Comparison of ENCODE assay signal across 7 mouse cellular contexts in genomic region chr4:134245148-134245843, GRCm38 (mm10). TPM values are rescaled to one million over a fixed set of nuclear protein-coding genes. Genes with fewer than 3 reads are reported as not detected.
DNase-seq lines count a peak whose midpoint lies in the region; ATAC-seq and TF ChIP-seq lines count a peak whose summit lies in the region.

Zfp593 (minus strand) TSS chr4:134245592.

- TF ChIP-seq POLR2A in kidney, adult 2 months (IDR thresholded peaks at IDR 0.05; ENCODE audit: low read depth, low read length): no peak
- TF ChIP-seq POLR2A in spleen, adult 2 months (IDR thresholded peaks at IDR 0.05; ENCODE audit: low read depth, low read length): no peak; the same call in 1 of the 2 replicates

- H3K9me3 ChIP-seq in embryonic facial prominence, embryonic 12.5 days: no peaks in the 10 kb centered on the region
- no peaks in the 10 kb centered on the region for H3K9me3 ChIP-seq in limb, embryonic 12.5 days
- H3K9me3 ChIP-seq in midbrain, embryonic 15.5 days: no peaks in the 10 kb centered on the region

- DNase-seq in adrenal gland, postnatal 25 days: peak; percentile 97
- DNase-seq in heart, adult 18-20 months: peak; percentile 94 to 98
- DNase-seq in kidney, adult 2 months: peak; percentile 96
- DNase-seq in spleen, adult 2 months (ENCODE audit: low read depth in 1 of 2, low spot score in 2 of 2): peak; percentile 80 to 94

- peaks cover 41% of the 10 kb centered on the region for H3K27me3 ChIP-seq in embryonic facial prominence, embryonic 12.5 days
- H3K27me3 ChIP-seq in kidney, adult 2 months (replicated peaks; ENCODE audit: control insufficient read depth, insufficient read depth, low read length): no peaks in the 10 kb centered on the region
- H3K27me3 ChIP-seq in limb, embryonic 12.5 days: peaks cover 44% of the 10 kb centered on the region
- peaks cover 31% of the 10 kb centered on the region for H3K27me3 ChIP-seq in midbrain, embryonic 15.5 days (replicated peaks)
- H3K27me3 ChIP-seq in spleen, adult 2 months (ENCODE audit: control insufficient read depth, insufficient read depth, low read length): peaks cover 6% of the 10 kb centered on the region

- TF ChIP-seq CTCF in kidney, adult 2 months (conservative IDR thresholded peaks at IDR 0.05; ENCODE audit: insufficient read depth, insufficient read length, low read depth, low read length): peak; percentile 75
- peak; percentile 86 for TF ChIP-seq CTCF in spleen, adult 2 months (IDR thresholded peaks at IDR 0.05; ENCODE audit: extremely low read depth, insufficient read depth, insufficient read length, insufficient replicate concordance)

- under 1% methylated on average over 60 of the region's 60 CpGs for WGBS in embryonic facial prominence, embryonic 12.5 days
- under 1% methylated on average over 60 of the region's 60 CpGs for WGBS in kidney, adult 2 months
- under 1% methylated on average over 60 of the region's 60 CpGs for WGBS in limb, embryonic 12.5 days
- under 1% methylated on average over 60 of the region's 60 CpGs for WGBS in midbrain, embryonic 15.5 days
- WGBS in spleen, adult 2 months: under 1% methylated on average over 60 of the region's 60 CpGs

- ATAC-seq in embryonic facial prominence, embryonic 12.5 days (ENCODE audit: insufficient number of reproducible peaks, insufficient read depth, low FRiP score, low TSS enrichment): no peak
- ATAC-seq in limb, embryonic 12.5 days (ENCODE audit: insufficient number of reproducible peaks, insufficient read depth, low FRiP score, low TSS enrichment, low read depth): peak; percentile 28
- ATAC-seq in midbrain, embryonic 15.5 days (replicated peaks): peak; percentile 85

- peak within 1 kb of the TSS; percentile 70 for H3K9ac ChIP-seq in embryonic facial prominence, embryonic 12.5 days
- peak within 1 kb of the TSS; percentile 78 for H3K9ac ChIP-seq in limb, embryonic 12.5 days (replicated peaks)
- peak within 1 kb of the TSS; percentile 68 for H3K9ac ChIP-seq in midbrain, embryonic 15.5 days

- H3K27ac ChIP-seq in embryonic facial prominence, embryonic 12.5 days: no peak within 1 kb of the TSS
- H3K27ac ChIP-seq in kidney, adult 2 months (ENCODE audit: insufficient read depth, low read depth, low read length): no peak within 1 kb of the TSS
- no peak within 1 kb of the TSS for H3K27ac ChIP-seq in limb, embryonic 12.5 days
- peak within 1 kb of the TSS; percentile 27; the same call in 1 of the 2 replicates for H3K27ac ChIP-seq in midbrain, embryonic 15.5 days
- H3K27ac ChIP-seq in spleen, adult 2 months (ENCODE audit: insufficient read depth, low read length): no peak within 1 kb of the TSS

- H3K36me3 ChIP-seq in embryonic facial prominence, embryonic 12.5 days: no peaks in the 10 kb centered on the region
- no peaks in the 10 kb centered on the region for H3K36me3 ChIP-seq in kidney, adult 2 months (ENCODE audit: control insufficient read depth, insufficient read depth, low read length)
- no peaks in the 10 kb centered on the region for H3K36me3 ChIP-seq in limb, embryonic 12.5 days
- H3K36me3 ChIP-seq in midbrain, embryonic 15.5 days (replicated peaks): no peaks in the 10 kb centered on the region
- no peaks in the 10 kb centered on the region for H3K36me3 ChIP-seq in spleen, adult 2 months (ENCODE audit: control insufficient read depth, insufficient read depth, low read length)

- H3K4me3 ChIP-seq in embryonic facial prominence, embryonic 12.5 days: peak within 1 kb of the TSS; percentile 70
- peak within 1 kb of the TSS; percentile 94 for H3K4me3 ChIP-seq in kidney, adult 2 months (ENCODE audit: insufficient read depth, low read depth, low read length)
- H3K4me3 ChIP-seq in limb, embryonic 12.5 days (replicated peaks): peak within 1 kb of the TSS; percentile 83
- peak within 1 kb of the TSS; percentile 71 for H3K4me3 ChIP-seq in midbrain, embryonic 15.5 days
- H3K4me3 ChIP-seq in spleen, adult 2 months (ENCODE audit: extremely low read depth, insufficient read depth, insufficient read length): peak within 1 kb of the TSS; percentile 97

- peaks cover 25% of the 10 kb centered on the region for H3K4me1 ChIP-seq in embryonic facial prominence, embryonic 12.5 days
- H3K4me1 ChIP-seq in kidney, adult 2 months (ENCODE audit: control insufficient read depth, insufficient read depth, low read length): peaks cover 4% of the 10 kb centered on the region; the same call in 1 of the 2 replicates
- H3K4me1 ChIP-seq in limb, embryonic 12.5 days (replicated peaks): peaks cover 18% of the 10 kb centered on the region
- H3K4me1 ChIP-seq in midbrain, embryonic 15.5 days: peaks cover 35% of the 10 kb centered on the region
- H3K4me1 ChIP-seq in spleen, adult 2 months (ENCODE audit: control insufficient read depth, insufficient read depth, insufficient read length): peaks cover 4% of the 10 kb centered on the region; the same call in 1 of the 2 replicates

- H3K4me2 ChIP-seq in embryonic facial prominence, embryonic 12.5 days (replicated peaks): peak within 1 kb of the TSS; percentile 93
- peak within 1 kb of the TSS; percentile 94 for H3K4me2 ChIP-seq in limb, embryonic 12.5 days
- H3K4me2 ChIP-seq in midbrain, embryonic 15.5 days: peak within 1 kb of the TSS; percentile 92

RNA-seq across cellular contexts. Expression of gene Zfp593, which starts in this region (rescaled TPM):
- total RNA-seq in adrenal gland, postnatal 25 days (2021): 8.8 and 10.3 TPM in 2 replicates
- 19.5 and 19.8 TPM in 2 replicates for polyA plus RNA-seq in embryonic facial prominence, embryonic 12.5 days (2016; fragmentation: Nextera tagmentation; extraction: Ambion mirVana)
- total RNA-seq in heart, adult 18-20 months (2021): 1 to 10 TPM; 3.3 to 3.6 TPM
- 6.0 and 6.4 TPM in 2 replicates for polyA plus RNA-seq in kidney, adult 2 months (2012; rRNA removed)
- 17.5 and 19.2 TPM in 2 replicates for polyA plus RNA-seq in limb, embryonic 12.5 days (2016; fragmentation: Nextera tagmentation; extraction: Ambion mirVana)
- 13.0 and 15.3 TPM in 2 replicates for polyA plus RNA-seq in midbrain, embryonic 15.5 days (2015; fragmentation: Nextera tagmentation; extraction: Ambion mirVana)
- 7.4 and 11.5 TPM in 2 replicates for polyA plus RNA-seq in spleen, adult 2 months (2012; rRNA removed)
